Mouse (Mus musculus) left cerebral cortex, postnatal 4 days (tissue): ENCODE measurements around the gene Gm20388. TPM values are rescaled to one million over a fixed set of nuclear protein-coding genes. Genes with fewer than 3 reads are reported as not detected.

Experiments used
- DNase-seq: peaks from one replicate; pipeline ENCODE4 v3.0.0-alpha.2; 2022
- intact Hi-C: fragments of 180-260 bp; cut with DNase I; formaldehyde crosslinking; loops from one replicate; pipeline ENCODE4 v1.15.1; 2025
- total RNA-seq, 2 experiments: library from RNA; stranded (reverse); gene quantifications; 2 replicates each; pipeline ENCODE4 v1.2.3; 2021

Gm20388 gene
- total RNA-seq, 2 experiments from 2014 or later = 6.5 to 12.8 TPM

DNA sequence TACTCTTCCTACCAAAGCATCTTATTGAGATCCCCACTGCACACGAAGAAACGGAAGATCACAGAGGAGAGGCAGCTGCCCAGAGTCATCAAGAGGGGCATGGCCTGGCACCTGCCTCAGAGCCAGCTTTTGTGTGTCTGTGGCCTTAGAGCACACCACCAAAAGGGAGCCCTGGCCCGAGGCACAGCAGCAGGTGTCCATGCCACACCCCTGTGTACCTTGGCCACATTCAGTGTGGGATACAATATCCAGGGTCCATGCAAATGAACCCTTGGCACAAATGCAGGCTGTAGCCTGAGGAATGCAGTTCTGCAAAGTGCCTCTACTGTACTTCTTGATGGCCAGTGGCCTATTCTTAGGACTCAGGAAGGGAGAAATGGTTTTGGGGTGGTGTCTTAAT lies 3426.8 kb downstream of the Gm20388 start:
- DNase-seq = no peak
- intact Hi-C loops = no loop called here

DNA sequence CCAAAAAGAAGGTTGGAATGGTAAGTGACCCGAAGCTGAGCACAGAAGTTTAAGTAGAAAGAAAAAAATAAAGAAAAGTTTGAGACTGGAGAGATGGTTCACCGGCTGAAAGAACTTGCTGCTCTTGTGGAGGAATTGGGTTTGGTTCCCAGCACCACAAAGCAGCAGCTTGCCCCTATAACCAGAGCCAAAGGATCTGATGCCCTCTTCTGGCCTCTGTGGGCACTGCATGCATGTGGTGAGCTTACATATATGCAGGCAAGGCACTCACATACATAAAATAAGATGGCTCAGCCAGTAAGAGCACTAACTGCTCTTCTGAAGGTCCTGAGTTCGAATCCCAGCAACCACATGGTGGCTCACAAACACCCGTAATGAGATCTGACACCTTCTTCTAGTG lies 3429.4 kb downstream of the Gm20388 start:
- intact Hi-C loops = no loop called here
- DNase-seq = no peak

DNA sequence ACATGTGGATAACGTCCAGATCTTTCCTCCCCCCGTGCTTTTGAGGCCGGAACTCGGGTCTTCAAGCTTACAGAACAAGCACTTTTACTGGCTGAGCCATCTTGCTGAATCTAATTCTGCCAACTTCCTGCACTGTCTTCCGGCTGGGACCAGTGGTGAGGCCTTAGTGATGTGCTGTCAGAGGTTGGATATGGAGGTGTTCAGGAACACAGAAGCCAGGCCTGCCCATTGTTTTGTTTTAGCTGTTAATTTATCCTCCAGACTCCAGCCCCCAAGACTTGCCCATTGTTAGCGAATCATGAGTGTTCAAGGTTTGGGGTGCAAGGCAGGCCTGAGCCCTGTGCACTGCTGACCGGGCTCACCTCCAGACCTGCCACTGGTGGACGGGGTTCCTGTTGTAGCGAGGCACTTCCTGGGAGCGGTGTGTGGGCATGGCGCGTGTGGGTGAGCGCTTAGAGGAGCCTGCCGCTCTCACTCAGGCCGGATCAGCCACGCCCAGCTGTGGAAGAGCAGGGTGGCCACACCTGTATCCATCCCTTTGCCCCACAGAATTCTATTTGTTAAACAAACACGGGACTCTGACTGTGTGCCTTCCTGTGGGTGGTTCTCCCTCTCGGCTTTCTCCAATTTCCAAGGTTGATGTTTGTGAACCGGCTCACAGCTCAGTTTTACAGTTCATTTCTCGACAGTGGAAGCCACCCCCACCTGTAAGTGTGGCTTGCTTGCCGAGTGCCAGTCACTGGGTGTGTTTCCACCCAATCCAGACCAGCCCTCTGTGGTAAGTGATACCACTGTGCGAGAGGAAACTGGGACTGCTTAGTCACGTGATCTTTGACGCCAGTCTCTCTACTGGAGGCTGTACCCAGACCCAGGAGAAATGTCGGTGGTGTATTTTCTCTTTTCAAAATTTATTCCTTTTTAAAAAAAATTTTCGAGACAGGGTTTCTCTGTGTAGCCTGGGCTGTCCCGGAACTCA lies 3430.7 kb downstream of the Gm20388 start:
- no peak for DNase-seq
- intact Hi-C loops = no loop called here

DNA sequence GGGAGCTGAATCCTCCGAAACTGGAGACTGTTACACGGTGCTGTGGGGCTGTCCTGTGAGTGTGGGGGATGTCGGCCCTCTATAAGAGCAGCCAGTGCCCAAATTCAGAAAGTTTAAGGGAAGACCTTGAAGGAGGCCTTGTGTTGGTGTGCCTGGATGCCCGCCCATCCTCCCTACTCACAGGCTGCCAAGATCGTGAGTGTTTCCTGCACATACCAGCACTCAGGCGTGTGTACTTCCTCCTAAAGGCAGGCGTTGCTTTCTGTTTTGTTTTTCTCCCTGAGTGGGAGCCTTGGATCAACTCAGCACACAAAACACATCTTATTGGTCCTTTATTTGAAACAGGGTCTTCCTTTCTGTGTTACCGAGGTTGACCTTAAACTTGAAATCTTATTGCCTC lies 3431.6 kb downstream of the Gm20388 start:
- DNase-seq = no peak
- intact Hi-C loops = no loop called here

DNA sequence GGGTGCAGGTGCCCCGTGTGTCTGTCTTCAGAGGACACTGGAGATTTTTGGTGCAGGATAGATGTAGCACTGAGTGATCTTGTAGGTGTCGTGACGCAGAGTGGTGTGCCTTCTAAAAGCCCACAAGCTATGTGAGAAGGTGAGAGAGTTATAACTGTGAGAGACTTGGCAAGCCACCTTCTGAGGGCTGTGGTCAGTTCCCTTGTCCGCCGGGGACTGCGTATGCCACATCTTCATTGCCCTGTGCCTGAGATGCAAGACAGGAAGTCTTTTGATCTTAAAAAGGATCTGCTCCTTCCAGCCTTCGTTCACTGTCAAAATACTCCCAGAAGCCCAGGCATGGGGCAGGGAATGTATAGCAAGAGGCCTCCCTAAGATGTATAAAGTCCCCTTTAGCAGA lies 3432.3 kb downstream of the Gm20388 start:
- no peak for DNase-seq
- intact Hi-C loops = no loop called here

DNA sequence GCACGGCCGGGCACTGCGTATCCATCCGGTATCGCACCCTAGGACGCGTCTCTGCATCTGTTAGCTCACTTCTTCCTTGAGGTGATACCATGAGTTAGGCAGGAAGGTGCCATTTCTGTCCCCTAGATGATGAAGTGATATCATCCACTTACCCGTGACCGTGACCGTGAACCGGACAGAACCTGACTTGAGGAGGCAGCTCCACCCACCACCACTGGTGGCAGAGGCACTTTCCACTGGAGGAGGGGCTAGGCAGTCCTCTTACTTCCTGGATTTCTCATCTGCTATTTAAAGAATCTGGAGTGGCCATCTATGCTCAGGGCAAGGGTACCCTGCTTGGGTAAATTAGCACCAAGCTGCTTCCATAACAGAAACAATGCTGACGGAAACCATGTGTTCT lies 3432.8 kb downstream of the Gm20388 start:
- intact Hi-C loops = no loop called here

DNA sequence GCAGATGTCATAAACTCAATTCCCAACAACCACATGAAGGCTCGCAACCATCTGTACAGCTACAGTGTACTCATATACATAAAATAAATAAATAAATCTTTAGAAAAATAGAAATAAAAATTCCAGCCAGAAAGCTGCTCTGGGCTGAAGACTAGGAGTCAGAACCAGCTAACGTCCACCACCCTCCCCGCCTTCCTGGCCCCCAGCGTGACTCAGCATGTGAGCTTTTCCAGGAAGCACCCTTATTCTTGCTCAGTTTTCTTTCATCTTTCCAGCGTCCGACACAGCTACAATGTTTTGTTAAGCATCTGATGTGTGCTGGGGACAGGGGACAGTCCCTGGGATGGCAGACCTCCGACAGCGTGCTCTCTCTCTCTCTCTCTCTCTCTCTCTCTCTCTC lies 3434.5 kb downstream of the Gm20388 start:
- no peak for DNase-seq
- intact Hi-C loops = no loop called here

More for the DNA sequence above, 3432.8 kb downstream of the Gm20388 start:
- no peak for DNase-seq

DNA sequence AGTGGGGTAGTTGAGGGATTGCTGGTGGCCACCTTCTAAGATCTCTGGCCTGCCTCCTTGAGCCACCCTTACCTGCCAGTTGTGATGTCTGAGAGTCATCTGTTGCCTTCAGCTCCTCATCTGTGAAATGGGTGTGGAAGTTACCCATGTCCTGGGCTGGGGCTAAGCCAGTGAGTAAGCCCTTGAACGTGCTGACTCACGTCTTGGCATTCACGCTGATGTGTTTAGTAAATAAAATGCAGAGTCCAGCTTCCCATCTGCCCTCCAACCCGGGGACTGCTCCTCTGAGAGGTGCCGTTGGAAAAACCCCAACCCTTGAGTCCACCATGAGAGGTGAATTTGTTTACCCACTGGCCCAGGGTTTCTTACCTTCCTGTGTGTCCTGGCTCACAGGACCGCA lies 3435.2 kb downstream of the Gm20388 start:
- no peak for DNase-seq
- intact Hi-C loops = no loop called here

DNA sequence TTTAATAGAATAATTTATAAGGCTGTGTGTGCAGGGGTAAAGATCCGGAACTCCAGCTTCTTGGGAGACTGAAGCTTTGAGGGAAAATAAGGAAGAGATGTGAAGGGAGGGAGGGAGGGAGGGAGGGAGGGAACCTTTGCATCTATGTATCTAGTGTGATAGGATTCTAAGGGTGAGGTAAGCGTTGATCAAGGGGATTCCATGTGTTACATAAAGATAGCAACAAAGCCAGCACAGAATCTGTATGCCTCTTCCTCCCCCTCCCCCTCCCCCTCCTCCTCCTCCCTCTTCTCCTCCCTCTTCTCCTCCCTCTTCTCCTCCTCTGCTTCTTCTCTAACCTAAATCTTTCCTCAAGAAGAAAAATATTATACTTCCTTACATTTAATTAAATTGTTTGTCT lies 3436.7 kb downstream of the Gm20388 start:
- intact Hi-C loops = no loop called here
- no peak for DNase-seq

DNA sequence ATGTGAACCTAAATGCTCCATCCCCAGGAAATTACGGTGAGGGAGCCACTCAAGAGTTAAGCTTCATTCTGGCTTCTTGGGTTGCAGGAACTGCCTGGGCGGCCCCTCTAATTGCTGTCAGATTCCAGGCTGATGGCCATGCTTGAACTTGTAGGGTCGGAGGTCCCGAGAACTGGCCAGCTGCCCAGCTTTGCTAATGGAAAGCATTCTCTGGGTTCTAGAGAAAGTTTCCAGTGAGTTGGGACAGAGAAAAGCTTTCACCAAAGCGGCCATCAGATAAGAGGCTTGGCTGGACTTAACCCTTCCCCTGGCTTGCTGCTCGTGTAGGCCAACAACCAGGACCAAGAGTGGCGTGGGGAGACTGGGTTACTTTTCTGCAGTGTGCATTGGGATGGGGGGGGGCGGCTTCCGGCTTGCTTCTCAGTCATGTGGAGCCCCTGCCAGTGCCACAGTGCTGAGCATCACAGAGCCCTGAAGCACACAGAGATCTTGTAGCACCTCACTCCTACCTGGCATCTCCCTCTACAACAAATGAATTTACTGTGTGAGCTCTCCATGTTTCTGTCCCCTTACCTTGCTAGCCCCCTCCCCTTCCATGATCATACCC lies 3437.7 kb downstream of the Gm20388 start:
- intact Hi-C loops = no loop called here
- peak; percentile 68 for DNase-seq

DNA sequence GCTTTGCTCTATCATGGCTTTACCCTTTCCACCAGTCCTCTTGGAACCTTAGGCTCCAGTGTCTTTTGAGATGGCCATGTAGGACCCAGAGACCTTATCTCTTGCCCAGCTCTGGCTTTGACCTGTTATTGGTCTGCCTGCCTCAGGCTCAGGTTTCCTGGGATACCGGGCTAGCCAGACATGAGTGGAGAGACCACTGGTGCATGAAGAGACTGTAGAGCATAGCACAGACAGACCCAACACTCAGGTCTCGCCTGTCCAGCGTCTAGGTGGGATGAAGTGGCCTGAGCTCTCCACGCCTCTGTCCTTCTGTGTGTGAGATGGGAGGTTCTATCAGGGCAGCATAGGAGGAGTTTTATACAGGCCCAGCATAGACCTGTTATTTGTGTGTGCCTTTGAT lies 3438.4 kb downstream of the Gm20388 start:
- DNase-seq = no peak
- intact Hi-C loops = no loop called here

DNA sequence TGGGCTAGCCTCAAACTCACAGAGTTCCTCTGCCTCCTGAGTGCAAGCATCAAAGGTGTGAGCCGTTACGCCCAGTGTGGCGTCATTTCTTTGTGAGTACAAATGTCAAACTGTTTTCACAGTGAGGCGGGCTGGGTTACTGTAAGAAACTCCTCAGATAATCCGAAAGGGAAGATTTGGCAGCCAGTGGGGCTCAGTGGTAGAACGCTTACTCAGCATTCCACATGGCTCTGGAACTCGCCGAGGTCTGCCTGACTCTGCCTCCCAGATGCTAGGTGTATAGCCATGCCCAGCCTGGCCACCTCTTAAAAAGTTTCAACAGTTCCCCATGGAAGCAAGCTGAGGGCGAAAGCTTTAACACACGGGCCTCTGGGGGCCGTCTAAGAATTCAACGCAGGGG lies 3441.5 kb downstream of the Gm20388 start:
- intact Hi-C loops = no loop called here
- no peak for DNase-seq

DNA sequence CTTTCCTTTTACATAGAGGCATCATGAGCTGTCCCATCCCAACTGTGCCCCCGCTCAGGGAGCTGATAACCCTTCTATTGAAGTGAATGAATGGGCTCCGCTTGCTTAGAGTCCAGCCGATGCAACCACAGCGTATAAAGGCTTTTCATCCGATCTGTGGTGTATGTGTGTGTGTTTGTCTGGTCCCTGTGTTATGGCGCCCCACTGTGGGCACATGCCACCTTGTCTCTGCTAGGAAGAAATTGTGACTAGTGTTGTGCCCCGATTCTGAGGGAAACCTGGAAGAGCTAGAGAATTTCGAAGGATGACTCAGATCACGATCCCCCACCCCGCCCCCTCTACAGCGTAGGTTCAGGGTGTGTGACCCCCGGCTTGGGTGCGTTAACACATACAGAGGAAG lies 3442.1 kb downstream of the Gm20388 start:
- DNase-seq = peak; percentile 60
- intact Hi-C loops = no loop called here

DNA sequence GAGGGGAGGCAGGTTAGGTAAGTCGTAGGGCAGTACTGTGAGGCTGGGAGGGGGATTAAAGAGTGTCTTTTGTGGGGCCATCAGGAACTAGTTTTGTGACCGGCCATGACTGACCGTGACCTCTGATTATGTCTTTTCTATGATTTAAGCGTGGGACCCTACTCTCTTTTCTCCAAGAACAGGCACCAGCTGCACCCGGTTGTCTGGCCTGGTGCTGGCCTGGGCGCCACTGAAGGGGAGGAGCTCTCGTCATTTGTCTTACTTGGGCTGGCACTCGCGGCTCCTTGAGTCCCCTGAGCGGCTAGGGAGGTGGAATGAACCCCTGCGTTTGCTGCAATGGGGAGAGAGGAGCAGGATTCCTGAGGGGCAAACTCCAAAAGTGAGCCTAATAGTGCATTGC lies 3442.6 kb downstream of the Gm20388 start:
- DNase-seq = no peak
- intact Hi-C loops = no loop called here

DNA sequence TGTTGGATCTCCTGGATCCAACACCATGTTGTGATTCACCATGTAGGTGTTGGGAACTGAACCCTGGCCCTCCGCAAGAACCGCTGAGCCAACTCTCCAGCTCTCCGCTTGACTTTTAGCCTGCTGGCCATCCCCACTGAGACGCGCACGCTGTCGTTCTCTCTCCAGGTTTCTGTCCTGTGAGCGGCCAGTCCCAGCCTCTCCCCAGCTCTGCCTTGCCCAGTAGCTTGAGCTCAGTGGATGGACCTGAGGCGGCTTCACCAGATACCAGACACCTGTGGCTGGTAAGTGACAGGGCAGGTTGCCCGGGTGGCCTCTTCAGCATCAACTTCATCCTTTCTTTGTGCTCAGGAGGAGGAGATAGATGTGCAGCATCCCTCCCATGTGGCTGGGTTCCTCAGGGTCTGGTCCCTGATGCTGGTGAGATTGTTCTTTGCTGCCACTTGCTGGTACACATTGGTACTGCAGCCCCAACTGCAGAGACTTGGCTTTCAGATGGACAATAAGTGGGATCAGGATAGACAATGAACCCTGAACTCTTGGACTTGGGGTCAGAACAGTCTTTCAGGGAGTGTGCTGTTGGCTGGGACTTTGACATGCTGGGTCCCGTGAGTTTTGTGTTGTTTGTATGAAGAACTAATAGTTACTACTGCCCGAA lies 3450.6 kb downstream of the Gm20388 start:
- intact Hi-C loops = loop anchor here (5.0 kb wide), 1 partner anchor 39 kb away; no protein-coding TSS in a partner anchor
- DNase-seq = peak; percentile 83

DNA sequence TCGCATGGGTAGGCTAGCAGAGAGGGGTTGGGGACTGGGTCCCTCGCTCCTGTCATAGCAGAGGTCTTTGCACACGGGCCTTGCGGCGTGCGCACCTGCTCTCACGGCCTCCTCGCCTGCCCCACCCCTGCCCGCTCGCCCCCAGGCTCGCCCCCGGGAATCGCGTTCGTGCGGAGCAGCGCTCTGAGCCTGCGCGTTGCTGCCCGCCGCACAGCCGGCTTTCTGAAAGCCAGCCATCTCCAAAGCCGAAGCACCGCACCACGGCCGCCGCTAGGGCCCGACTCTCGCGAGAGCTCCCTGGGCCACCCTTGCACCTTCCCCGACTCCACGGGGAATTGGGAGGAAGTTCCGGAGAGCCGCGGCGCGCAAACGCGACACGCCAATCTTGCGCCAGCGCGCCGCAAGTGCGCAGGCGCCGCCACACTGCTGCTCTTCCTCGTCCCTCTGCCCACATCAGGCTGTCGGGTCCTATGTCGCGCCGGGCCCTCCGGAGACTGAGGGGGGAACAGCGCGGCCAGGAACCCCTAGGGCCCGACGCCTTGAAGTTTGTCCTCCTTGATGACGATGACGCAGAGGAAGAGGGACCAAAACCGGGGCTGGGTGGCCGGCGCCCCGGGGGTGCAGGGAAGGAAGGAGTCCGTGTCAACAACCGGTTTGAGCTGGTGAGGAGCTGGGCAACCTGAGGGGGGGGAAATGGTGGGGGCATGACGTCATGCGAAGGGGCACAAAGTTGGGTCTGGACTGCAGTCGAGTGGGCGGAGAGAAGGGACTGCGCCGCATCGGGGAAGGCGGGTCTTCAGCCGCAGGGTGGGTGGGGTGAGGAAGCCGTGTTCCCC lies 3463.0 kb downstream of the Gm20388 start, which contains the start of gene Tcf25:
Gene Tcf25 (plus strand): TSS at position 351 of the 836 bp plus-strand sequence.
- DNase-seq = peak; percentile 98
- intact Hi-C loops = no loop called here

DNA sequence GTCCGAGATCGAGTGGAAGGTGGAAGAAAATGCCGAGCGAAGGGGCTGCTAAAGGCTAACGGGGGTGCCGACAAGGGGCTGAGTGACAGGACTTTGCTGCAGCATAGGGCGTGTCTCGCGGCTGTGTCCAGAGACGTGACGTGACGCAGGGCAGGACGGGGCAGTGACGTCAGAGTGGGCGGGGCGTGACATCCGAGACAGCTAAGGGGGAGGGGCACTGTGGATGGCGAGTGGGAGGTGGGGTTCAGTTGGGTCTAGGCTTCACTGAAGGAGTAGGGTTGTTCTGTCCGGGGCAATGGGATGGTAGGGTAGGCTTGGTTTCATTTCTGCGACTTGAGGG lies 3463.6 kb downstream of the Gm20388 start:
- intact Hi-C loops = no loop called here
- DNase-seq = peak; percentile 96

DNA sequence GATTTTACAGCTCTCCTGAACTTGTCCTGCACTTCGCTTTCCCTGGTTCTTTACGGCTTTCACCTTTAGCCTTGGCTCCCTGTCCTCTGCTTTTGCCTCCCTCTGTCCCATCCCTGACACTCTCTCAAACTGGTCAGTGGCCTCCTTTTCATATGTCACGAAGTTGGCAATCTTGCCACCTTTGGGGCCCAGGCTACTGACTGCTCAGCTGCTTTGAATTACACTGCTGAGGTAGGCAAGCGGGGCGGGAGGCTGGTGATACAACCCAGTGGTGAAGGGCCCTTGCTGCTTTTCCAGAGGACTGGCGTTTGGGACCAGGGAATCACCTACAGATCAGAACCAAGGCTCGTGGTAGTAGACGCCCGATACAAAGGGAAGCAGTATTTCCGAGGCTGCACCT lies 3465.1 kb downstream of the Gm20388 start:
- intact Hi-C loops = no loop called here

DNA sequence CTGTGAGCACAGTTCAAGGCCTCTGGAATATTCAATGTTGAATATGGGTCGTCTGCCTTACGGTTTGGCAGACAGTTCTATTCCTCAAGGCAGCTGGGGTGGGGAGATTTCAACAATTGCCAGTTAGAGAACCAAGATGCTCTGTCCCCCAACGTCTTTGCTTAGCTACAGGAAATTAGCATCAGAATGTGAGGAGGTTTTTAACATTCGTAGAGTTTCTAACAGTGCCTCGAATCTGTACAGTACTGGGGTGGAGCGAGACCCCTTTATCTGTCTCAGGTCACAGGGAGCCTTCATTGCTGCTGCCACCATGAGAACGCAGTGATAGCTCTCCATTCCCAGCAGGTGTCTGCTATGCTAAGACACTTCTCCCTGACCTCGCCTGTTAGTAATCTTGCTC lies 3465.5 kb downstream of the Gm20388 start:
- intact Hi-C loops = no loop called here
- DNase-seq = no peak

More for the DNA sequence above, 3465.1 kb downstream of the Gm20388 start:
- DNase-seq = no peak

DNA sequence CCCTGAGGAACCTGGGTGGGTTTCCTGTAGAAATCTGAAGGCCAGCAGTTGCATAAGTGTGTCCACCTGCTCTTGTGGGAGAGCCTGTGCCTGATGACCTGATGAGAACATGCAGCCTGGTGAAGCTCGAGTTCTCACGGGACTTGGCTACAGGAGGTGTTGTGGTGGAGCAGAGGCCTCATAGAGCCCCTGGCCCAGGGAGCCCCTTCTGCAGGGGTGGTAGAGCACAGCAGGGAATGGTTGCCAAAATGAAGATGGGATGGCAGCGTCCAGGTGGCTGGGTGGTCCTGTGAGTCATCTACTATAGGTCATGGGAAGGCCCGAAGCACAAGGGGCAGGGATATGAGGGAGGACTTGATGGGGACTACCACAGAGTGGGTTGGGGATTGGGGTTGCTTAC lies 3471.1 kb downstream of the Gm20388 start:
- DNase-seq = no peak
- intact Hi-C loops = no loop called here

DNA sequence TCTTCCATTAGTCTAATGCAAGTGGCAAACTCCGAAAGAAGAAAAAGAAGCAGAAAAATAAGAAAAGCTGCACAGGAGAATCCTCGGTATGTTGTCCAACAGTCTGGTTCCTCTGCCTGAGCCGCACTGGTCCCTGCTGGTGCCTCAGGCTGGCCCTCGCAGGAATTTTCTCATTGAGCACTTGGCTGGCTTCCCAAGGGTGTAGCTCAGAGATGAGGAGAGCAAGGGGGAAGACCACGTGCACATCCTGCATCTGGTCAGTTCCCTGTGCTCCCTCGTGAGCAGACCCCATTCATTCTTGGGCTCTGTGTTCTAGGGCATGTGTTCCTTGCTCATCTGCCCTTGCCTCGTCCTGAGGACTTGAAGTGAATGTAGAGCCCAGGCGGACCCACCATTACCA lies 3471.9 kb downstream of the Gm20388 start:
- intact Hi-C loops = no loop called here
- no peak for DNase-seq
